Mouse (Mus musculus) heart, embryonic 14.5 days (tissue): ENCODE data around the gene Dohh. TPM values are rescaled to one million over a fixed set of nuclear protein-coding genes. Genes with fewer than 3 reads are reported as not detected.

Source experiments
- ATAC-seq: fragments of 200-750 bp; cut with Nextera tagmentation; 2 replicates; pipeline ENCODE4 v1.8.0; 2017; ENCODE audit warnings: low read depth, moderate TSS enrichment; ENCODE audit not compliant: insufficient number of reproducible peaks, insufficient read depth, low FRiP score
- H3K27ac ChIP-seq, 2 experiments: fragments of 200-500 bp in 1 of 2; fragments of 300-500 bp in 1 of 2; sonication (generic) in 1 of 2; replicated peaks in 1 of 2; 2 replicates each; pipeline ENCODE4 v1.5.1; 2012 to 2014; ENCODE audit warnings: low read depth in 2 of 2, low read length in 2 of 2, control low read depth in 1 of 2, mild to moderate bottlenecking in 1 of 2, mixed read lengths in 1 of 2; ENCODE audit not compliant: control insufficient read depth in 1 of 2, insufficient read depth in 1 of 2
- H3K27me3 ChIP-seq: fragments of 300-500 bp; sonication (generic); 2 replicates; pipeline ENCODE4 v1.6.1; 2014; ENCODE audit warnings: mild to moderate bottlenecking, low read length, control low read depth; ENCODE audit not compliant: control insufficient read depth, insufficient read depth
- H3K36me3 ChIP-seq: fragments of 300-500 bp; sonication (generic); 2 replicates; pipeline ENCODE4 v1.6.1; 2014; ENCODE audit warnings: mild to moderate bottlenecking, control low read depth, low read length, mixed read lengths; ENCODE audit not compliant: control insufficient read depth, insufficient read depth
- H3K4me1 ChIP-seq, 2 experiments: fragments of 200-500 bp in 1 of 2; fragments of 300-500 bp in 1 of 2; sonication (generic) in 1 of 2; 2 replicates each; pipeline ENCODE4 v1.6.1; 2012 to 2014; ENCODE audit warnings: low read length in 2 of 2, control low read depth in 1 of 2, mixed read lengths in 1 of 2; ENCODE audit not compliant: control insufficient read depth in 2 of 2, insufficient read depth in 2 of 2
- H3K4me2 ChIP-seq: fragments of 300-500 bp; sonication (generic); 2 replicates; pipeline ENCODE4 v1.6.1; 2014; ENCODE audit warnings: mild to moderate bottlenecking, low read length
- H3K4me3 ChIP-seq, 2 experiments: fragments of 200-500 bp in 1 of 2; fragments of 300-500 bp in 1 of 2; sonication (generic) in 1 of 2; 2 replicates each; pipeline ENCODE4 v1.5.1; 2012 to 2014; ENCODE audit warnings: low read length in 2 of 2, mild to moderate bottlenecking in 2 of 2, control low read depth in 1 of 2, low read depth in 1 of 2, moderate library complexity in 1 of 2; ENCODE audit not compliant: control insufficient read depth in 1 of 2, insufficient read depth in 1 of 2
- H3K9ac ChIP-seq: fragments of 300-500 bp; sonication (generic); 2 replicates; pipeline ENCODE4 v1.6.1; 2014; ENCODE audit warnings: mild to moderate bottlenecking, low read length
- H3K9me3 ChIP-seq: fragments of 300-500 bp; sonication (generic); 2 replicates; pipeline ENCODE4 v1.6.1; 2016; ENCODE audit warnings: low read length, control low read depth; ENCODE audit not compliant: control insufficient read depth
- WGBS: fragments of 180-500 bp; shearing (Covaris S2); extraction: QIAGEN DNeasy Blood & Tissue Kit; methylation state at CpG from one replicate; pipeline ENCODE4 v1.1.7; 2014; 5-methylcytosine and 5-hydroxymethylcytosine counted together
- polyA plus RNA-seq: library from polyadenylated mRNA; unstranded; fragments of >200 nt; fragmentation: Nextera tagmentation; extraction: Ambion mirVana; gene quantifications from 2 replicates; pipeline ENCODE4 v1.2.1, GENCODE M21; 2014

Dohh gene
- polyA plus RNA-seq, 1 experiment from 2014 or later, result 53.5 TPM

- Histone ChIP-seq H3K4me1 (peaks cover 14 to 35% of the 10 kb centered on the region in 2 experiments), H3K27me3 (no peaks in the 10 kb centered on the region), H3K36me3 (peaks cover 38% of the 10 kb centered on the region), H3K4me2 (no peak overlapping the region), H3K9me3 (no peaks in the 10 kb centered on the region), H3K27ac (peak overlapping the region; percentile 17 to 68; a peak in 3 of 4 replicates), H3K9ac (peak overlapping the region; percentile 12; the same call in 1 of the 2 replicates), H3K4me3 (no peak overlapping the region)
- peak; percentile 48; the same call in 1 of the 2 replicates for ATAC-seq
- 55% methylated on average over 23 of the region's 23 CpGs for WGBS
Measured at GRCm38 (mm10) chr10:81389801-81390677, 5.8 kb downstream of the Dohh start.

GRCm38 (mm10) chr10:81390678-81390965 lies 6.4 kb downstream of the Dohh start:
- 87% methylated on average over 13 of the region's 13 CpGs for WGBS
- H3K36me3 ChIP-seq, result peaks cover 38% of the 10 kb centered on the region
- H3K27me3 ChIP-seq, result no peaks in the 10 kb centered on the region
- no peak overlapping the region for H3K27ac ChIP-seq
- H3K9ac ChIP-seq, result no peak overlapping the region
- no peaks in the 10 kb centered on the region for H3K9me3 ChIP-seq
- ATAC-seq, result no peak
- no peak overlapping the region for H3K4me3 ChIP-seq
- H3K4me1 ChIP-seq, result peaks cover 10 to 30% of the 10 kb centered on the region in 2 experiments
- H3K4me2 ChIP-seq, result no peak overlapping the region

GRCm38 (mm10) chr10:81392270-81392669 lies 8.0 kb downstream of the Dohh start:
- Histone ChIP-seq H3K27me3 (no peaks in the 10 kb centered on the region), H3K27ac (no peak overlapping the region), H3K4me2 (no peak overlapping the region), H3K9me3 (no peaks in the 10 kb centered on the region), H3K9ac (no peak overlapping the region), H3K4me3 (no peak overlapping the region), H3K36me3 (peaks cover 30% of the 10 kb centered on the region), H3K4me1 (peaks cover 10 to 30% of the 10 kb centered on the region in 2 experiments)
- WGBS, result 75% methylated on average over 6 of the region's 6 CpGs
- no peak for ATAC-seq

GRCm38 (mm10) chr10:81392781-81393185 lies 8.6 kb downstream of the Dohh start, which contains the start of gene Smim24:
Smim24 (plus strand) TSS chr10:81393051.
- peaks cover 30% of the 10 kb centered on the region for H3K36me3 ChIP-seq
- no peak for ATAC-seq
- no peaks in the 10 kb centered on the region for H3K27me3 ChIP-seq
- H3K9ac ChIP-seq, result peak within 1 kb of the TSS; percentile 69
- peaks cover 10 to 30% of the 10 kb centered on the region in 2 experiments for H3K4me1 ChIP-seq
- H3K4me2 ChIP-seq, result peak within 1 kb of the TSS; percentile 71
- H3K4me3 ChIP-seq, result peak within 1 kb of the TSS; percentile 30 to 31
- WGBS, result 60% methylated on average over 14 of the region's 14 CpGs
- no peaks in the 10 kb centered on the region for H3K9me3 ChIP-seq
- peak within 1 kb of the TSS; percentile 21 to 53; a peak in 3 of 4 replicates for H3K27ac ChIP-seq

- no peak for ATAC-seq
- no peaks in the 10 kb centered on the region for H3K27me3 ChIP-seq
- no peaks in the 10 kb centered on the region for H3K9me3 ChIP-seq
- H3K4me2 ChIP-seq, result peak overlapping the region; percentile 71
- H3K4me1 ChIP-seq, result peaks cover 10 to 30% of the 10 kb centered on the region in 2 experiments
- H3K4me3 ChIP-seq, result peak overlapping the region; percentile 30 to 31
- WGBS, result 8% methylated on average over 19 of the region's 19 CpGs
- H3K27ac ChIP-seq, result peak overlapping the region; percentile 21 to 53; a peak in 3 of 4 replicates
- H3K36me3 ChIP-seq, result peaks cover 29% of the 10 kb centered on the region
- peak overlapping the region; percentile 69 for H3K9ac ChIP-seq
Measured at GRCm38 (mm10) chr10:81393456-81394063, 9.3 kb downstream of the Dohh start.

- Histone ChIP-seq H3K9ac (no peak overlapping the region), H3K27ac (no peak overlapping the region), H3K4me2 (no peak overlapping the region), H3K27me3 (no peaks in the 10 kb centered on the region), H3K36me3 (peaks cover 36% of the 10 kb centered on the region), H3K9me3 (no peaks in the 10 kb centered on the region), H3K4me3 (no peak overlapping the region), H3K4me1 (peaks cover 7 to 17% of the 10 kb centered on the region in 2 experiments; a peak in 3 of 4 replicates)
- no peak for ATAC-seq
- 12% methylated on average over 5 of the region's 5 CpGs for WGBS
Measured at GRCm38 (mm10) chr10:81395127-81395526, 10.9 kb downstream of the Dohh start.

GRCm38 (mm10) chr10:81395865-81396264 lies 11.6 kb downstream of the Dohh start:
- no peak overlapping the region for H3K4me2 ChIP-seq
- no peak overlapping the region for H3K27ac ChIP-seq
- ATAC-seq, result no peak
- no peak overlapping the region for H3K9ac ChIP-seq
- WGBS, result 89% methylated on average over 4 of the region's 4 CpGs
- no peak overlapping the region for H3K4me3 ChIP-seq
- H3K4me1 ChIP-seq, result peaks cover 8 to 18% of the 10 kb centered on the region in 2 experiments; a peak in 3 of 4 replicates
- H3K27me3 ChIP-seq, result no peaks in the 10 kb centered on the region
- H3K9me3 ChIP-seq, result no peaks in the 10 kb centered on the region
- peaks cover 43% of the 10 kb centered on the region for H3K36me3 ChIP-seq
